Mouse (Mus musculus): ENCODE measurements around the gene Stam.

DNA sequence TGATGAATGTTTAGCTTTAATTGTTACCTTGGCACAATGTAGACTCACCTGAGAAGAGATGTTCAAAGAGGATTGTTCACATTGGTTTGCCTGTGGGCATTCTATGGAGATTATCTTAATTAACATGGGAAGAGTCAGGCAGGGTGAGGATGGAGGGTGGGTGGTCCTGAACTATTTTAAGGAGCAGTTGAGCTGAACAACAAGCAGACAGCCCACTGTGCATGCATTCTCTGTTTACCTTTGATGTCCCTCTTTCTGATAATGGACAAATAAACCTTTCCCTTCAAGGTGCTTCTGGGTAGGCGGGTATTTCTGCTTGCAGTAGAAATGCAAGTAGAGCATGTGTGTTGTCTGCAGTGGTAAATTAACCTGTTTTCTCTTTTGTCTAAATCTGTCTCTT lies 30.0 kb downstream of the Stam start:
- TF ChIP-seq CTCF (IDR thresholded peaks at IDR 0.05; ENCODE audit: borderline replicate concordance, insufficient read depth, low read length) (no peak), POLR2A (IDR thresholded peaks at IDR 0.05; ENCODE audit: low read depth, low read length) (no peak)

Data from embryonic fibroblast, embryonic 13.5 days (primary cell).